In the genomic region with DNA sequence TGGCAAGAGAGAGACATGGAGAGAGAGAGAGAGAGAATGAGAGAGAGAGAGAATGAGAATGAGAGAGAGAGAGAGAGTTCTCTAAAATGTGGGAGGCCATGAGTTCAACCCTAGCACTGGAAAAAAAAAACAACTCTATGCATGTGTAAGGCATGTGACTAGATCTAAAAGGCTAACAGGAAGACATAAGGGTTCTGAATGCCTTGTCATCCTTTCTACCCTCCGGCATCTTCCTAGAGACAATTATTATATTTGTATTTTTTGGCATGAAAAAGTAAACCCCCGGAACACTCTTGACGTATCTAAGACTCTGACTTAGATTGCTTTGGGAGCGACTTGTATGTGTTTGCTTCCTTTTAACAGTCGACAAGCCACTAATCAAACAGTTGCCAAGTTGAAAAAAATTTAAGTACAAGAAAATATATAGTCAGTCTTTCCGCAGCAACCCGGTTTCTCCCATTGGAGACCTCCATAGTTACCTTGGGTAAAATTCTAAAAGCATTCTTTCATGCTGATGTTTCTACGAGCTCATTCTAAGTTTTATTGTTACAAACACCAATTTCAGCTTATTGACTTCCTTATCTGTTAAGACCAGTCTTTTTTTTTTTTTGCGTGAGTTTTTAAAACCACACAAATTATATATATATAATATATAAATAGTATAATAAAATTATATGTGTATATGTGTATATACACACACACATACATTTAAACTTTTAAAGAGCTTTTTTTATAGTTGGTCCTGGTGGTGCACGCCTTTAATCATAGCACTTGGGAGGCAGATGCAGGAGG, we compare ENCODE assay signal across 8 mouse cellular contexts. TPM values are rescaled to one million over a fixed set of nuclear protein-coding genes. Genes with fewer than 3 reads are reported as not detected.
DNase-seq lines count a peak whose midpoint lies in the region; ATAC-seq and TF ChIP-seq lines count a peak whose summit lies in the region.

No protein-coding gene starts in this region.

- TF ChIP-seq POLR2A in bone marrow macrophage, adult 2 months (IDR thresholded peaks at IDR 0.05; ENCODE audit: borderline replicate concordance, low read depth, low read length), result no peak

- WGBS in kidney, embryonic 15.5 days, result 62% methylated on average over 10 of the region's 10 CpGs
- 72% methylated on average over 10 of the region's 10 CpGs for WGBS in hindbrain, embryonic 16.5 days
- WGBS in midbrain, embryonic 16.5 days, result 78% methylated on average over 10 of the region's 10 CpGs

- H3K27me3 ChIP-seq in kidney, embryonic 15.5 days, result no peaks in the 10 kb centered on the region
- no peaks in the 10 kb centered on the region for H3K27me3 ChIP-seq in hindbrain, embryonic 16.5 days (replicated peaks; ENCODE audit: control insufficient read depth, insufficient read depth, low read length)
- no peaks in the 10 kb centered on the region for H3K27me3 ChIP-seq in midbrain, embryonic 16.5 days (ENCODE audit: control insufficient read depth, insufficient read depth, low read depth, low read length)

- peak overlapping the region; percentile 65 for H3K4me3 ChIP-seq in kidney, embryonic 15.5 days (replicated peaks)
- H3K4me3 ChIP-seq in bone marrow macrophage, adult 2 months (ENCODE audit: insufficient read depth, low read length), result peak overlapping the region; percentile 90
- peak overlapping the region; percentile 61 for H3K4me3 ChIP-seq in hindbrain, embryonic 16.5 days (ENCODE audit: low read length)
- H3K4me3 ChIP-seq in midbrain, embryonic 16.5 days (ENCODE audit: low read depth, low read length), result peak overlapping the region; percentile 53

- peak overlapping the region; percentile 97 for H3K27ac ChIP-seq in kidney, embryonic 15.5 days
- peak overlapping the region; percentile 95 for H3K27ac ChIP-seq in bone marrow macrophage, adult 2 months (ENCODE audit: insufficient read depth, low read depth, low read length)
- peak overlapping the region; percentile 91; the same call in 1 of the 2 replicates for H3K27ac ChIP-seq in hindbrain, embryonic 16.5 days (ENCODE audit: low read depth, low read length)
- H3K27ac ChIP-seq in midbrain, embryonic 16.5 days (ENCODE audit: low read length), result peak overlapping the region; percentile 90; the same call in 1 of the 2 replicates

- no peaks in the 10 kb centered on the region; the same call in 1 of the 2 replicates for H3K36me3 ChIP-seq in kidney, embryonic 15.5 days
- H3K36me3 ChIP-seq in hindbrain, embryonic 16.5 days (ENCODE audit: control insufficient read depth, insufficient read depth, low read length), result no peaks in the 10 kb centered on the region
- no peaks in the 10 kb centered on the region for H3K36me3 ChIP-seq in midbrain, embryonic 16.5 days (ENCODE audit: control insufficient read depth, insufficient read depth, low read length)

- H3K9ac ChIP-seq in kidney, embryonic 15.5 days, result peak overlapping the region; percentile 66; the same call in 1 of the 2 replicates
- peak overlapping the region; percentile 75; the same call in 1 of the 2 replicates for H3K9ac ChIP-seq in hindbrain, embryonic 16.5 days (ENCODE audit: low read depth, low read length)
- no peak overlapping the region for H3K9ac ChIP-seq in midbrain, embryonic 16.5 days (ENCODE audit: low read depth, low read length)

- H3K4me2 ChIP-seq in kidney, embryonic 15.5 days, result peak overlapping the region; percentile 73
- H3K4me2 ChIP-seq in hindbrain, embryonic 16.5 days (ENCODE audit: low read length), result peak overlapping the region; percentile 61
- H3K4me2 ChIP-seq in midbrain, embryonic 16.5 days (ENCODE audit: low read length), result peak overlapping the region; percentile 59

- no peak for ATAC-seq in kidney, embryonic 15.5 days (replicated peaks; ENCODE audit: low FRiP score)
- ATAC-seq in hindbrain, embryonic 16.5 days, result no peak
- no peak for ATAC-seq in midbrain, embryonic 16.5 days
- ATAC-seq in activated CD4-positive, CD25-positive, alpha-beta regulatory T cell, adult 4 months, result no peak

- no peak for DNase-seq in kidney, adult 11 months
- no peak for DNase-seq in adrenal gland, adult 2 months
- DNase-seq in ovary, adult 18-20 months (ENCODE audit: low spot score), result no peak

- H3K4me1 ChIP-seq in kidney, embryonic 15.5 days, result peaks cover 11% of the 10 kb centered on the region
- H3K4me1 ChIP-seq in bone marrow macrophage, adult 2 months (ENCODE audit: control insufficient read depth, insufficient read depth, low read length), result peaks cover 5% of the 10 kb centered on the region; the same call in 1 of the 2 replicates
- no peaks in the 10 kb centered on the region for H3K4me1 ChIP-seq in hindbrain, embryonic 16.5 days (ENCODE audit: control insufficient read depth, insufficient read depth, low read depth, low read length)
- peaks cover 7% of the 10 kb centered on the region for H3K4me1 ChIP-seq in midbrain, embryonic 16.5 days (ENCODE audit: control insufficient read depth, insufficient read depth, low read length)

- H3K9me3 ChIP-seq in kidney, embryonic 15.5 days (replicated peaks), result no peaks in the 10 kb centered on the region
- no peaks in the 10 kb centered on the region for H3K9me3 ChIP-seq in hindbrain, embryonic 16.5 days (ENCODE audit: control insufficient read depth, low read length)
- H3K9me3 ChIP-seq in midbrain, embryonic 16.5 days (replicated peaks; ENCODE audit: control insufficient read depth, low read length, poor library complexity, severe bottlenecking), result no peaks in the 10 kb centered on the region

- TF ChIP-seq CTCF in bone marrow macrophage, adult 2 months (IDR thresholded peaks at IDR 0.05; ENCODE audit: low read depth, low read length), result no peak

RNA-seq across cellular contexts. Expression of gene Snx15, which starts 1.1 kb away (rescaled TPM):
- polyA plus RNA-seq in kidney, embryonic 15.5 days (2015; fragmentation: Nextera tagmentation; extraction: Ambion mirVana), result 32.3 and 34.2 TPM in 2 replicates
- 26.0 and 32.8 TPM in 2 replicates for polyA plus RNA-seq in bone marrow macrophage, adult 2 months (2012; ENCODE audit: insufficient read depth, insufficient read length, missing spikeins)
- 64.3 and 66.9 TPM in 2 replicates for polyA plus RNA-seq in hindbrain, embryonic 16.5 days (2015; fragmentation: Nextera tagmentation; extraction: Ambion mirVana)
- 58.7 and 65.4 TPM in 2 replicates for polyA plus RNA-seq in midbrain, embryonic 16.5 days (2015; fragmentation: Nextera tagmentation; extraction: Ambion mirVana)
- 10 to 100 TPM; 27.0 to 28.2 TPM for total RNA-seq in adrenal gland, adult 2 months (2021)
- 76.8 and 81.1 TPM in 2 replicates for polyA plus RNA-seq in adrenal gland, adult 2 months (2012; rRNA removed)
- 10 to 100 TPM; 17.4 to 25.2 TPM for polyA plus RNA-seq in activated CD4-positive, CD25-positive, alpha-beta regulatory T cell, adult 4 months (2017; shearing (Covaris generic))

RNA-seq across cellular contexts. Expression of gene Sac3d1, which starts 8.5 kb away (rescaled TPM):
- 44.0 and 47.2 TPM in 2 replicates for polyA plus RNA-seq in kidney, embryonic 15.5 days (2015; fragmentation: Nextera tagmentation; extraction: Ambion mirVana)
- 5.6 and 6.0 TPM in 2 replicates for polyA plus RNA-seq in bone marrow macrophage, adult 2 months (2012; ENCODE audit: insufficient read depth, insufficient read length, missing spikeins)
- polyA plus RNA-seq in hindbrain, embryonic 16.5 days (2015; fragmentation: Nextera tagmentation; extraction: Ambion mirVana), result 48.5 and 53.9 TPM in 2 replicates
- polyA plus RNA-seq in midbrain, embryonic 16.5 days (2015; fragmentation: Nextera tagmentation; extraction: Ambion mirVana), result 44.2 and 45.2 TPM in 2 replicates
- 10 to 100 TPM; 15.7 to 16.5 TPM for total RNA-seq in adrenal gland, adult 2 months (2021)
- polyA plus RNA-seq in adrenal gland, adult 2 months (2012; rRNA removed), result 92.6 and 97.2 TPM in 2 replicates
- polyA plus RNA-seq in activated CD4-positive, CD25-positive, alpha-beta regulatory T cell, adult 4 months (2017; shearing (Covaris generic)), result 1 to 10 TPM; 2.5 to 2.6 TPM

RNA-seq across cellular contexts. Expression of gene Batf2, which starts 13.8 kb away (rescaled TPM):
- 0.52 and 0.54 TPM in 2 replicates for polyA plus RNA-seq in kidney, embryonic 15.5 days (2015; fragmentation: Nextera tagmentation; extraction: Ambion mirVana)
- polyA plus RNA-seq in bone marrow macrophage, adult 2 months (2012; ENCODE audit: insufficient read depth, insufficient read length, missing spikeins), result 6.2 and 7.9 TPM in 2 replicates
- not detected in 2 replicates for polyA plus RNA-seq in hindbrain, embryonic 16.5 days (2015; fragmentation: Nextera tagmentation; extraction: Ambion mirVana)
- polyA plus RNA-seq in midbrain, embryonic 16.5 days (2015; fragmentation: Nextera tagmentation; extraction: Ambion mirVana), result 0.15 TPM in 1 of 2 replicates, not detected in the other
- total RNA-seq in adrenal gland, adult 2 months (2021), result 1 to 10 TPM; 1.8 to 2.6 TPM
- polyA plus RNA-seq in adrenal gland, adult 2 months (2012; rRNA removed), result 5.0 and 6.6 TPM in 2 replicates
- polyA plus RNA-seq in activated CD4-positive, CD25-positive, alpha-beta regulatory T cell, adult 4 months (2017; shearing (Covaris generic)), result not detected

RNA-seq across cellular contexts. Expression of gene Arl2, which starts 14.4 kb away (rescaled TPM):
- 103 and 113 TPM in 2 replicates for polyA plus RNA-seq in kidney, embryonic 15.5 days (2015; fragmentation: Nextera tagmentation; extraction: Ambion mirVana)
- 31.0 and 33.7 TPM in 2 replicates for polyA plus RNA-seq in bone marrow macrophage, adult 2 months (2012; ENCODE audit: insufficient read depth, insufficient read length, missing spikeins)
- 154 and 162 TPM in 2 replicates for polyA plus RNA-seq in hindbrain, embryonic 16.5 days (2015; fragmentation: Nextera tagmentation; extraction: Ambion mirVana)
- 133 and 151 TPM in 2 replicates for polyA plus RNA-seq in midbrain, embryonic 16.5 days (2015; fragmentation: Nextera tagmentation; extraction: Ambion mirVana)
- 10 to 100 TPM; 84.1 to 96.5 TPM for total RNA-seq in adrenal gland, adult 2 months (2021)
- 313 and 329 TPM in 2 replicates for polyA plus RNA-seq in adrenal gland, adult 2 months (2012; rRNA removed)
- polyA plus RNA-seq in activated CD4-positive, CD25-positive, alpha-beta regulatory T cell, adult 4 months (2017; shearing (Covaris generic)), result 10 to 100 TPM; 16.9 to 20.1 TPM

RNA-seq across cellular contexts. Expression of gene Naaladl1, which starts 21.4 kb away (rescaled TPM):
- 0.51 and 0.54 TPM in 2 replicates for polyA plus RNA-seq in kidney, embryonic 15.5 days (2015; fragmentation: Nextera tagmentation; extraction: Ambion mirVana)
- polyA plus RNA-seq in bone marrow macrophage, adult 2 months (2012; ENCODE audit: insufficient read depth, insufficient read length, missing spikeins), result 0.53 and 0.80 TPM in 2 replicates
- 0.41 and 0.43 TPM in 2 replicates for polyA plus RNA-seq in hindbrain, embryonic 16.5 days (2015; fragmentation: Nextera tagmentation; extraction: Ambion mirVana)
- 0.25 and 0.26 TPM in 2 replicates for polyA plus RNA-seq in midbrain, embryonic 16.5 days (2015; fragmentation: Nextera tagmentation; extraction: Ambion mirVana)
- total RNA-seq in adrenal gland, adult 2 months (2021), result not detected
- polyA plus RNA-seq in adrenal gland, adult 2 months (2012; rRNA removed), result 0.09 and 0.13 TPM in 2 replicates
- not detected for polyA plus RNA-seq in activated CD4-positive, CD25-positive, alpha-beta regulatory T cell, adult 4 months (2017; shearing (Covaris generic))
